Mouse (Mus musculus): ENCODE results near the gene Ergic2. TPM values are rescaled to one million over a fixed set of nuclear protein-coding genes. Genes with fewer than 3 reads are reported as not detected.

The Ergic2 gene
- total RNA-seq (2023) = 105 TPM

DNA sequence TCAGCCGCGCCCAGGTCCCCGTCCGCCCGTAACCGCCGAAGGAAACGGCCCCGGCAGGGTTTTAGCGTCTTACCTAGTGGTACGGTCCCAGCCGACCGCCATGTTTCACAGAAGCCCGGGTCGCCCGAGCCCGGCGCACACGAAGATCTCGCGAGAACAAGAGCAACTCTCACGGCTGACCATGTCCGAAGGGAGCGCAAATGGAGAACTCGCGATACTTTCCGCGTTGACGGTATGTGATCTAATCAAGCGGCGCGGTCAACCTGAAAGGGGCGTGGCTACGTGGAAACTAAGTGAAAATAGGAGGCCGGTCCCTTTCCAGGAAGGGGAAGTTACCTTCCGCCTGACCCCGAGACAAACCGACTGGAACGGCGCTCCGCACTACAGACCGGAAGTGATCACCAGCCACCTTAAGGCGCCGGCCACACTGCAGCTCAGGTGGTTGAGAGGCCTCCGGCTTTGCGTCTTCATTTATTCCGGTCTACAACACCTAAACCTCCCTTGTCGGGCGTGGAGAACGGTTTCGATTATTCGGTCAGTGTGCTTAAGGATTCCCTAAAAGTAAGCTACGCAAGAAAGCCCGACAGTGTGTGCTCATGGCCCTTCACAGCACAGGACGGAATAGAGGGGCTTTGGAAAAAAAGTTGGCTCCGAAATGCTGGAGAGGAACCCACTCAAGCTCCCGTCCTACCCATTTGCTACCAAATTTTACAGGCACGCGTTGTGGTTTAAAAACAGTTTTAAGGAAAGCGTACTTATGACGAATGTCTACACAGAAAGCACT lies at the start of gene Ergic2:
Gene Ergic2 (minus strand): TSS at position 478 of the 784 bp plus-strand sequence.

Other genes starting within 250 kb of the Ergic2 start
- gene Far2, start 165.1 kb downstream of the Ergic2 start, total RNA-seq (2023) = not detected
- not detected for gene Tmtc1, start 232.0 kb upstream of the Ergic2 start, total RNA-seq (2023)

Measured in CD4-positive naive resting alpha-beta T cell, adult 76 days (primary cell).